17 mouse cellular contexts compared by ENCODE assay signal in genomic region chr10:99302051-99302450, GRCm38 (mm10). TPM values are rescaled to one million over a fixed set of nuclear protein-coding genes. Genes with fewer than 3 reads are reported as not detected.
DNase-seq lines count a peak whose midpoint lies in the region; ATAC-seq and TF ChIP-seq lines count a peak whose summit lies in the region.
"Had no signal": no experiment of that assay in that cellular context is flagged by ENCODE, and none has a peak within 500 bp of the region (broad histone marks: within the 10 kb centered on the region; RNA-seq: fewer than 3 reads in every experiment).

No protein-coding gene starts in this region.

- in situ Hi-C loops in CH12.LX (cut with MboI; ENCODE audit: low pct_ligation_motif_present, low pct_unique_long_range_greater_than_20kb, low sequenced_read_pairs), result no loop called here

- no peaks in the 10 kb centered on the region for H3K9me3 ChIP-seq in heart, embryonic 12.5 days (replicated peaks)
- no peaks in the 10 kb centered on the region for H3K9me3 ChIP-seq in kidney, postnatal 0 days (replicated peaks; ENCODE audit: low read length)
- H3K9me3 ChIP-seq in CH12.LX (replicated peaks; ENCODE audit: low read length), result no peaks in the 10 kb centered on the region
- H3K9me3 ChIP-seq: embryonic facial prominence, embryonic 12.5 days; neural tube, embryonic 13.5 days had no signal

- TF ChIP-seq POLR2A in CH12.LX (IDR thresholded peaks at IDR 0.05; ENCODE audit: low read depth, low read length), result no peak

- peak; percentile 87 for DNase-seq in heart, adult 11 months
- DNase-seq in kidney, postnatal 0 days (ENCODE audit: low spot score), result peak; percentile 70
- no peak for DNase-seq in kidney, postnatal 10 days
- DNase-seq in CH12.LX (ENCODE audit: extremely low read depth) (no peak), adipocyte (ENCODE audit: low spot score) (no peak)
- no peak for DNase-seq in left cerebral cortex, postnatal 14 days (ENCODE audit: low spot score in 2 of 2)
- DNase-seq: adrenal gland, postnatal 25 days; cerebellum, adult 9-11 months; gastrocnemius, postnatal 10 days; thymus, adult 18-20 months had no signal

- no peak for TF ChIP-seq EP300 in CH12.LX (IDR thresholded peaks at IDR 0.05; ENCODE audit: low read length)

- no peak for TF ChIP-seq CTCF in kidney, postnatal 0 days (IDR thresholded peaks at IDR 0.05; ENCODE audit: low read depth)
- no peak for TF ChIP-seq CTCF in CH12.LX (conservative IDR thresholded peaks at IDR 0.05 in 1 of 2, IDR thresholded peaks at IDR 0.05 in 1 of 2; ENCODE audit: low read depth in 2 of 2, low read length in 2 of 2)

- H3K4me2 ChIP-seq in heart, embryonic 12.5 days, result no peak overlapping the region
- no peak overlapping the region for H3K4me2 ChIP-seq in kidney, postnatal 0 days (ENCODE audit: low read length)
- peak overlapping the region; percentile 29; the same call in 1 of the 2 replicates for H3K4me2 ChIP-seq in CH12.LX (ENCODE audit: insufficient read depth, low read depth, poor library complexity, severe bottlenecking)
- H3K4me2 ChIP-seq: embryonic facial prominence, embryonic 12.5 days; hindbrain, embryonic 14.5 days; neural tube, embryonic 13.5 days had no signal

- no peak for ATAC-seq in heart, embryonic 12.5 days (ENCODE audit: insufficient number of reproducible peaks, low FRiP score)
- ATAC-seq in kidney, postnatal 0 days (replicated peaks; ENCODE audit: low FRiP score, low read depth), result no peak
- ATAC-seq in megakaryocyte progenitor cell, adult 5-6 weeks (replicated peaks; ENCODE audit: poor library complexity), result peak; percentile 91
- ATAC-seq: intestine, postnatal 0 days; midbrain, embryonic 16.5 days had no signal

- no peak overlapping the region for H3K27ac ChIP-seq in heart, embryonic 12.5 days (ENCODE audit: poor library complexity, severe bottlenecking)
- no peak overlapping the region for H3K27ac ChIP-seq in kidney, postnatal 0 days
- no peak overlapping the region for H3K27ac ChIP-seq in CH12.LX (ENCODE audit: insufficient read depth, low read depth)
- H3K27ac ChIP-seq: embryonic facial prominence, embryonic 12.5 days; hindbrain, embryonic 14.5 days; neural tube, embryonic 13.5 days had no signal

- no peak overlapping the region for H3K4me3 ChIP-seq in heart, embryonic 12.5 days
- no peak overlapping the region for H3K4me3 ChIP-seq in kidney, postnatal 0 days (replicated peaks; ENCODE audit: low read depth, low read length)
- no peak overlapping the region for H3K4me3 ChIP-seq in CH12.LX (replicated peaks in 1 of 3; ENCODE audit: low read depth in 2 of 3, low read length in 2 of 3, poor library complexity in 1 of 3)
- H3K4me3 ChIP-seq: embryonic facial prominence, embryonic 12.5 days; neural tube, embryonic 13.5 days had no signal

- H3K27me3 ChIP-seq in heart, embryonic 12.5 days (replicated peaks), result no peaks in the 10 kb centered on the region
- no peaks in the 10 kb centered on the region for H3K27me3 ChIP-seq in kidney, postnatal 0 days (ENCODE audit: insufficient read depth, low read length)
- no peaks in the 10 kb centered on the region for H3K27me3 ChIP-seq in CH12.LX (replicated peaks)
- H3K27me3 ChIP-seq: embryonic facial prominence, embryonic 12.5 days; neural tube, embryonic 13.5 days had no signal

- H3K79me2 ChIP-seq in CH12.LX (replicated peaks; ENCODE audit: control insufficient read depth, extremely low read depth, insufficient read depth, poor library complexity, severe bottlenecking), result no peaks in the 10 kb centered on the region

- WGBS in heart, embryonic 12.5 days, result 32% methylated on average over 4 of the region's 4 CpGs
- WGBS in kidney, postnatal 0 days, result 31% methylated on average over 4 of the region's 4 CpGs

- no peak overlapping the region for H3K9ac ChIP-seq in heart, embryonic 12.5 days
- no peak overlapping the region for H3K9ac ChIP-seq in kidney, postnatal 0 days (ENCODE audit: low read depth, low read length)
- H3K9ac ChIP-seq in CH12.LX (ENCODE audit: insufficient read depth, low read depth), result no peak overlapping the region
- H3K9ac ChIP-seq: embryonic facial prominence, embryonic 12.5 days; hindbrain, embryonic 14.5 days; neural tube, embryonic 13.5 days had no signal

- dilution Hi-C loops in CH12.LX (cut with MboI; ENCODE audit: extremely low pct_ligation_motif_present, extremely low pct_unique_long_range_greater_than_20kb, low sequenced_read_pairs), result no loop called here

- no peaks in the 10 kb centered on the region for H3K36me3 ChIP-seq in heart, embryonic 12.5 days
- no peaks in the 10 kb centered on the region for H3K36me3 ChIP-seq in kidney, postnatal 0 days (ENCODE audit: insufficient read depth, low read length)
- H3K36me3 ChIP-seq in CH12.LX (replicated peaks in 1 of 2; ENCODE audit: control insufficient read depth in 1 of 2, insufficient read depth in 1 of 2, low read length in 1 of 2), result no peaks in the 10 kb centered on the region
- H3K36me3 ChIP-seq: embryonic facial prominence, embryonic 12.5 days; neural tube, embryonic 13.5 days had no signal

- intact Hi-C loops in left cerebral cortex, postnatal 14 days (cut with DNase I), result no loop called here

- no peak for TF ChIP-seq RAD21 in CH12.LX (IDR thresholded peaks at IDR 0.05; ENCODE audit: low read depth, low read length)

- peaks cover 25% of the 10 kb centered on the region for H3K4me1 ChIP-seq in heart, embryonic 12.5 days (replicated peaks)
- H3K4me1 ChIP-seq in kidney, postnatal 0 days (replicated peaks; ENCODE audit: insufficient read depth, low read length), result 0 out of 2 replicates have a peak, but pooled peaks cover 5% of the 10 kb centered on the region
- H3K4me1 ChIP-seq in CH12.LX (ENCODE audit: control insufficient read depth in 1 of 2, insufficient read depth in 2 of 2), result 0 out of 4 replicates have a peak, but pooled peaks cover 0 to 3% of the 10 kb centered on the region in 2 experiments

TF ChIP-seq in CH12.LX, 34 proteins besides CTCF, POLR2A, EP300 and RAD21:
- TF ChIP-seq KAT2A (IDR thresholded peaks at IDR 0.05; ENCODE audit: insufficient replicate concordance, low read length) (no peak), POLR2AphosphoS2 (IDR thresholded peaks at IDR 0.05; ENCODE audit: low read depth, low read length) (no peak), MAFK (IDR thresholded peaks at IDR 0.05; ENCODE audit: insufficient replicate concordance, low read length) (no peak), MXI1 (IDR thresholded peaks at IDR 0.05; ENCODE audit: low read depth, low read length) (no peak), ELF1 (IDR thresholded peaks at IDR 0.05; ENCODE audit: low read depth, low read length) (no peak), MAZ (IDR thresholded peaks at IDR 0.05; ENCODE audit: low read depth, low read length) (no peak), NRF1 (IDR thresholded peaks at IDR 0.05; ENCODE audit: low read depth, low read length) (no peak), PAX5 (IDR thresholded peaks at IDR 0.05; ENCODE audit: low read length) (no peak), CHD2 (IDR thresholded peaks at IDR 0.05; ENCODE audit: low read length) (no peak), GABPA (IDR thresholded peaks at IDR 0.05; ENCODE audit: insufficient replicate concordance, low read depth, low read length) (no peak), ZC3H11A (IDR thresholded peaks at IDR 0.05; ENCODE audit: low read depth, low read length) (no peak), USF2 (conservative IDR thresholded peaks at IDR 0.05; ENCODE audit: low read depth, low read length) (no peak), E2F4 (IDR thresholded peaks at IDR 0.05; ENCODE audit: insufficient replicate concordance, low read depth, low read length) (no peak), RCOR1 (conservative IDR thresholded peaks at IDR 0.05; ENCODE audit: low read depth, low read length) (no peak), ZMIZ1 (IDR thresholded peaks at IDR 0.05; ENCODE audit: low read depth, low read length) (no peak), USF1 (IDR thresholded peaks at IDR 0.05; ENCODE audit: low read depth, low read length) (no peak), SMC3 (IDR thresholded peaks at IDR 0.05; ENCODE audit: low read depth, low read length) (no peak), JUND (conservative IDR thresholded peaks at IDR 0.05; ENCODE audit: low read depth, low read length) (no peak)

RNA-seq across cellular contexts. Expression of gene Dusp6, which starts 39.0 kb away (rescaled TPM):
- 52.6 and 57.1 TPM in 2 replicates for polyA plus RNA-seq in heart, embryonic 12.5 days (2016; fragmentation: Nextera tagmentation; extraction: Ambion mirVana)
- polyA plus RNA-seq in kidney, postnatal 0 days (2015; fragmentation: Nextera tagmentation; extraction: Ambion mirVana), result 70.2 and 73.4 TPM in 2 replicates
- total RNA-seq in CH12.LX (2012; rRNA removed), result 6.2 and 7.6 TPM in 2 replicates
- 11.6 and 13.5 TPM in 2 replicates for total RNA-seq in CH12.LX (2014; rRNA removed)
- polyA plus RNA-seq in CH12.LX (2012; ENCODE audit: insufficient read length, low read depth), result 4.1 and 6.1 TPM in 2 replicates
- total RNA-seq in megakaryocyte progenitor cell, adult 5-6 weeks (2015), result 23.6 and 24.7 TPM in 2 replicates
- total RNA-seq in megakaryocyte progenitor cell, adult 5-6 weeks (2017), result 19.7 and 19.9 TPM in 2 replicates
- 100 to 1,000 TPM in 1 of 2 experiments, 10 to 100 TPM in 1; 88.7 to 113 TPM for total RNA-seq in left cerebral cortex, postnatal 14 days (2021)

Comparison
In these comparisons a context has a peak if more than half of its experiments do, and no peak if none do; other contexts are left out.
1. DNase-seq: peak in heart, adult 11 months (single experiment) and kidney, postnatal 0 days (single experiment); none in kidney, postnatal 10 days (single experiment), CH12.LX (single experiment), adipocyte (single experiment) and left cerebral cortex, postnatal 14 days (0 of 2).